Mouse (Mus musculus): Measurements from ENCODE around the gene Foxf1. TPM values are rescaled to one million over a fixed set of nuclear protein-coding genes. Genes with fewer than 3 reads are reported as not detected.

Gene Foxf1
- 1 to 10 TPM in 1 of 4 experiments, under 1 TPM in 3; 0.52 to 1.1 (median 0.59) TPM for total RNA-seq (2022)

GRCm38 (mm10) chr8:121084210-121084951 lies at the start of gene Foxf1:
Gene Foxf1, plus strand, starts transcription at chr8:121084386.
- DNase-seq (ENCODE audit: low spot score in 2 of 2), result no peak

GRCm38 (mm10) chr8:121035611-121036010 lies 48.6 kb upstream of the Foxf1 start:
- no peak for DNase-seq (ENCODE audit: low spot score in 2 of 2)

- no peak for DNase-seq (ENCODE audit: low spot score in 2 of 2)
Observed at GRCm38 (mm10) chr8:121043719-121044440, 40.3 kb upstream of the Foxf1 start.

DNA sequence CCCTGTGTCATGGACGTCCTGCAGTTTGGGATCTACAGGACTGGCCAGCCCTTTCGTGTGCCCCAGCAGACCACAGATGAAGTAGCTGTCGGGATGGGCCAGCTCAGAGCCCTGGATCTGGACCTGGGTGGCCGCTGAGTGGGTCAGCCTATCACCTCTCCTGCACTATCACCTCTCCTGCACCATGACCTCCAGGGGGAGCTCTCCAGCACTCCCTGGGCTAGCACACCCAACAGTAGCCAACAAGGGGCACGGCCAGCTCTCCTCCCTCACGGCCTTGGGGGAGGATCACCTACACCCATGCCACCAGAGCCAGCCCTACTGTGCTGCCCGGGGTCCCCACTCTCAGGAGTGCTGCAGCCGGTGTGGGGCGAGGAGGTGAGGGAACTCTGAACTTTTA lies 36.7 kb upstream of the Foxf1 start:
- DNase-seq (ENCODE audit: low spot score in 2 of 2), result no peak

DNA sequence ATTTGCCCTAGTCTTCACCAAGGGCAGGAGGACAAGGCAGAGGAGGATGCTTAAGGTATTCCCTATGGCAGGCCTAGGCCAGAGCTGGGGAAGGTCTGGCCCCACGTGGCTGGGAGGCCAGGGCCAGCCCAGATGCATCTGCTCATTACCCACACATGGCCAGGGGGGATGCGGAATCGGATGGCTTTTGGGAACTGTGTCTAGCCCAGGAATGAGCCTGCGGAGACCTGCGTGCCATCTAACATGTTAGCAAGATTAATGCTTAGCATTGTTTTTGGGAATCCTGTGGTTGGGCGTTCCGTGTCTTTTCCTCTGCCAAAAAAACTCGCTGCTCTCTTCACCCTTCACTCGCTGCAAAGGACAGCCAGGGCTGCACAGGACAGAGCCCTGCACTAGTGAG lies 26.1 kb upstream of the Foxf1 start:
- DNase-seq (ENCODE audit: low spot score in 2 of 2), result no peak

DNA sequence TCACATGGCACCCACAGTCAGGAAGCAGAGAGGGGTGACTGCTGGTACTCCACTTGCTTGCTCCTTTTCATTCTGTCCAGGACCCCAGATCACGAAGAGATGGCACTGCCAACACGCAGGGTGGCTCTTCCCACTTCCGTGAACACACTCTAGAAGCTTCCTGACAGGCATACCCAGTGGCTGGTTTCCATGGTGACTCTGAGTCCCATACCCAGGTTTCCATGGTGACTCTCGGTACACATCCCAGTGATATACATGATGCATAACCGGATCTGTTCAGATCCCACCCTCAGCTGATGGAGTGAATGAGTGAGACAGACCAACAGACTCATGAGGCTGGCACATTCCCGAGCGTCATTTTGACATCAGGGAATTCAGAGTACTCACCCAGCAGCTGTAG lies 25.1 kb upstream of the Foxf1 start:
- DNase-seq (ENCODE audit: low spot score in 2 of 2), result peak; percentile 39 to 57

- peak; percentile 17 to 52 for DNase-seq (ENCODE audit: low spot score in 2 of 2)
Observed at GRCm38 (mm10) chr8:121062521-121062920, 21.7 kb upstream of the Foxf1 start.

- DNase-seq (ENCODE audit: low spot score in 2 of 2), result no peak
Observed at GRCm38 (mm10) chr8:121063649-121064048, 20.5 kb upstream of the Foxf1 start.

- no peak for DNase-seq (ENCODE audit: low spot score in 2 of 2)
Observed at GRCm38 (mm10) chr8:121071454-121071853, 12.7 kb upstream of the Foxf1 start.

- DNase-seq (ENCODE audit: low spot score in 2 of 2), result no peak
Observed at GRCm38 (mm10) chr8:121072406-121073130, 11.6 kb upstream of the Foxf1 start.

DNA sequence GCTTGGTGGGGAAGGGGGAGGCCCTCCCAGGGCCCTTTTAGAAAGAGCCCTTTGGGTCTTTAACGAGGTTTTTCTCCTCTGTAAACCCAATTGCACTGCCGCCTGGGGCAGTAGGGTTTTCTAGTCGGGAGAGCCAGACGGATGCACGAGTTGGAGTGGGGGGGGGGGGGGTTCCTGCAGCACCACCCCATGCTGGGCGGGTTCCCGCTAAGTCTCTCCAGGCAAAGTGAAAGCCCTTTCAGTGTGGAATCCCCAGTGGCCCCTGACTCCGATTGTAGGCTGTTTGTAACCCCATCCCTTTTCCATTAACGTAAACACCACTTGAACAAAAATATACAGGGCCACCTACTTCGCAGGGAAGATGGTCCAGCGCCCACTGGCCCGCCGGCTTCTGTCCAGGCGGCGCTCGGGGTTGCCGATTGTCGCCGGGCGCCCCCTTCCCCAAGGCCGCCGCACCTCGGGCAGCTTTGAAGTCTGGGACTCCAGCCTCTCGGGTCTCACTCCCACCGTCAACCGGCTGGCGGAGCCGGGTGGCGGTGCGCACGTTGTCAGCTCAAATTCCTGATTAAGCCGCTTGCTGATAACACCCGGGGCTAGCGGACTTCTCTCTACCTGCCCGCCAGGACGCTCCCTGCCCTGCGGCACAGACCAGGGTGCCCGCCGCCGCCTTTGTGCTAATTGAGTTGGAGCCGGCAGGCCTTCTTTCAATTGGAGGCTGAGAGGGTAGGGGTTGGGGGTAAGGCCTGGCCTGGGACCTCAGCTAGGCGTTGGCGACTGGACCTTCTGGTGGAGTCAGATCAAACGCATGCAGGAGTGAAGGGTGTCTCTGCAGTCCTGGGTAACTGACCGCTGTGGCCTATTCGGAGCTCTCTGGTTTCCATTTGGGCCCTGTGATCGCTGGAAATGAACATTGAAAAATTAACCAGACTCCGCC lies 10.7 kb upstream of the Foxf1 start:
- DNase-seq (ENCODE audit: low spot score in 2 of 2), result no peak

GRCm38 (mm10) chr8:121074108-121074847 lies 9.9 kb upstream of the Foxf1 start:
- no peak for DNase-seq (ENCODE audit: low spot score in 2 of 2)

DNA sequence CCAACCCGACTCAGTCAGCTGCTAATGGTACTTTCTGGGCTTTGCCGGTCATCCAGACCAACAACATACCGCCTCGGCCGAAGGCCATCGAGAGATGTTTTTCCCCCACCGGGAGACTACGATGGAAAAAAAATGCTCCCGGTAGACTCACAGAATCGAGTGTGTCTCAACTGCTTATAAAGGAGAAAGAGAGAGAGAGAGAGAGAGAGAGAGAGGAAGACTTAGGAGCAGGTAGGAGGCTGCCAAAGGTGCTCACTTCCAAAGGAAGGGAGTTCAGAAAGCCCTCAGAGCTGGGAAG lies 9.4 kb upstream of the Foxf1 start:
- no peak for DNase-seq (ENCODE audit: low spot score in 2 of 2)

- DNase-seq (ENCODE audit: low spot score in 2 of 2), result no peak
Observed at GRCm38 (mm10) chr8:121075936-121076335, 8.2 kb upstream of the Foxf1 start.

GRCm38 (mm10) chr8:121076555-121076954 lies 7.6 kb upstream of the Foxf1 start:
- DNase-seq (ENCODE audit: low spot score in 2 of 2), result no peak

- no peak for DNase-seq (ENCODE audit: low spot score in 2 of 2)
Observed at GRCm38 (mm10) chr8:121078721-121079120, 5.5 kb upstream of the Foxf1 start.

DNA sequence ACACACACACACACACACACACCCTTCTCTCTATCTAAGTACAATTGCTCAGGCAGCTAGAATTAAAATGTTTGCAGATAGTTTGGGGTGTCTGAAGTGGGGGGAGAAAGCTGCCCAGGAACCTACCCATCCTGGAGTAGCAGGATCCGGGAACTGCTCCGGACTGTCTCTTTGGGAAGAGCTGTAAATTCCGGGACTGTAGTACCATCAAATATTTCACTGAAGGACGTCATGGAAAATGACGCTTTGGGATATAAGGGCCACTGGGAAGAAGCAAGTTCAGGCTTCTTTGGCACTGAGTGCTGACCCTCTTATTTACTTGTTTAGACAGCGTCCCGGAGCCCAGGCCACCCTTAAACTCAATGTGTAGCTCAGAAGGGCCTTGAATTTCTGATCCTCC lies 5.0 kb upstream of the Foxf1 start:
- no peak for DNase-seq (ENCODE audit: low spot score in 2 of 2)

DNA sequence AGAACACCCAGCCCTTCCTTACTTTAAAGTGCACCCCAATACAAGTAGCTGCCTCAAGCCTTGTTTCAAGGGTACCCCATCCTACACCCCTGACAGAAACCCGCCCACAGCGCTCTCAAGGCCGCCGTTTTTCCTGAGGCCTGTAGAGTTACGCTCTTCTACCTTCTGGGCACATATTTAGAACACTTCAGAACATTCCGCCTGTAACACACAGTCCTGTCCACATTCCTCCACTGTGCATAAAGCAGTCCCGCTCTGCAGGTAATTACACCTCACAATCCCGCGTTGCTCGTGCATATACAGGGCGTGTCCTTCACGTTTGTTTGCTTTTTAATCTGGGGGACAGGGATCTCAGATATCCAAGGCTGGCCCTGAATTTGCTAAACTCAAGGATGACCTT lies 4.2 kb upstream of the Foxf1 start:
- no peak for DNase-seq (ENCODE audit: low spot score in 2 of 2)

DNA sequence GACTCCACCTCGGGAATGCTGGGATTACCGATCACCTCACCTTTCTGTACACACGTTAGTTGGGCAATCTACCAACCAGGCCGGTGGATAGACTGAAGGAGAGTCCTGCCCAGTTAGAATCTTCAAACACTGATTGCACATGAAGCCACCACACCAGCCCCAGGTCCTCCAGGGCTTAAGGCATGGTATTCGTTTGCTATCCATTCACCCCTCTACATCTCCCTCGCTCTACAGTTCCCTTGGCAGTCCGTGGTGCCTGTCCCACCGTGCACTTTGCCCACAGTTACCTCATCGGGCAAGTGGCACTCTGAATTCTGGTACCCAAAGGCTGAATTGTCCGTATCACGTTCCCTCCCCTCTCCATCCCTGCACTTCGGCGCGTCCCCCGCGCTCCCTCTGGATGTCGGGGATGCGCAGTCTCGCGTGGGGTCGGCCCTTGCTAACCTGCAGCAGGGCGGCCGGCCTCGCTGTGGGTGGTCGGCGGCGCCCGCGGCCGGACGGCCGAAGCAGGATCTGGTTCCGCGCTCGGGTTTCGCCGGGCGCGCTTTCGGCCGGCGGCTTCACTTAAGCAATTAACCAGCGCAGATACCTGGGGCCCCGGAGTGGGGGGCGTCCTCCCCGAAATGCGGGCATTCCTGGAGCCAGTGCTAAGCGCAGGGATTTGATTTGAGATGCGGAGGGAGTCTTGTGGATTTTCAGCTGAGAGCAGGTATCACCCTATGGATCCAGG lies 3.7 kb upstream of the Foxf1 start:
- no peak for DNase-seq (ENCODE audit: low spot score in 2 of 2)

- DNase-seq (ENCODE audit: low spot score in 2 of 2), result no peak
Observed at GRCm38 (mm10) chr8:121081398-121081797, 2.8 kb upstream of the Foxf1 start.
